Mouse (Mus musculus): ENCODE results near the gene Hnrnpr.
A peak's percentile ranks its signal among the peaks of the same experiment; 100 is the strongest.

Gene Hnrnpr

GRCm38 (mm10) chr4:136309780-136310179 lies 962 bp upstream of the Hnrnpr start:
- DNase-seq (ENCODE audit: low spot score) = peak; percentile 49

- DNase-seq (ENCODE audit: low spot score) = peak; percentile 66
These were observed 579 bp downstream of the Hnrnpr start for GRCm38 (mm10) chr4:136311042-136311999.

- no peak for DNase-seq (ENCODE audit: low spot score)
These were observed 1.9 kb downstream of the Hnrnpr start for GRCm38 (mm10) chr4:136312616-136313015.

DNA sequence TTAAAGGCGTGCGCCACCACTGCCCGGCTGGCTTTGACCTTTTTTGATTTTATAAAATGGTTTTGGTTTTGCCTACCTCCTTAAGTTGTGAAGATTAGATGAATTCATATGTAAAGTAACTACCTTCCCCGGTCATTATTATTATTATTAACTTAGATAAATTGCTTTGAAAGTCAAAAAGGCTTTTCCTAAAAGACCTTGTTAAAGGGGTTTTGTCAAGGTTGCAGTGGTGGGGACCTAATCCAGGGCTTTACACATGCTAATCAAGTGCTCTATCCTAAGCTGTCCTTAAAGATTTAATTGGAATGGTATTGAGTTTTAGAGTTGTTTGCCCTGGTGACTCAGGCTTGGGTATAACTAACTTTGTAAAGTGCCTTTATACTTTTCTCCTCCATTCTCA lies 6.9 kb downstream of the Hnrnpr start:
- DNase-seq (ENCODE audit: low spot score) = no peak

GRCm38 (mm10) chr4:136320016-136320415 lies 9.3 kb downstream of the Hnrnpr start:
- no peak for DNase-seq (ENCODE audit: low spot score)

- DNase-seq (ENCODE audit: low spot score) = no peak
These were observed 13.5 kb downstream of the Hnrnpr start for GRCm38 (mm10) chr4:136324226-136324625.

DNA sequence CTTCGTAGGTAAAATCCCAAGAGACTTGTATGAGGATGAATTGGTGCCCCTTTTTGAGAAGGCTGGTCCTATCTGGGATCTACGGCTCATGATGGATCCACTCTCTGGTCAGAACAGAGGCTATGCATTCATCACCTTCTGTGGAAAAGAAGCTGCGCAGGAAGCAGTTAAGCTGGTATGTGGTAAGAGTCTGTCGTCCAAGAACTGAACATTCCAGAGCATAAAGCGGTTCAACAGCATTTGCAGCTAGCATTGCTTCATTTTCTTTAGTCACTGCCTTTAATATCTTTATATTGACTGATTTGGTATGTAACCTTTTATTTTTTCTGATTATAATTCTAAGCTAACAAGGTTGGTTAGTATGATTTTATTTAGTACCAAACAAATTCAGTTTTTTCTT lies 16.5 kb downstream of the Hnrnpr start:
- DNase-seq (ENCODE audit: low spot score) = no peak

- DNase-seq (ENCODE audit: low spot score) = no peak
These were observed 17.4 kb downstream of the Hnrnpr start for GRCm38 (mm10) chr4:136328115-136328514.

- no peak for DNase-seq (ENCODE audit: low spot score)
These were observed 21.0 kb downstream of the Hnrnpr start for GRCm38 (mm10) chr4:136331709-136332108.

DNA sequence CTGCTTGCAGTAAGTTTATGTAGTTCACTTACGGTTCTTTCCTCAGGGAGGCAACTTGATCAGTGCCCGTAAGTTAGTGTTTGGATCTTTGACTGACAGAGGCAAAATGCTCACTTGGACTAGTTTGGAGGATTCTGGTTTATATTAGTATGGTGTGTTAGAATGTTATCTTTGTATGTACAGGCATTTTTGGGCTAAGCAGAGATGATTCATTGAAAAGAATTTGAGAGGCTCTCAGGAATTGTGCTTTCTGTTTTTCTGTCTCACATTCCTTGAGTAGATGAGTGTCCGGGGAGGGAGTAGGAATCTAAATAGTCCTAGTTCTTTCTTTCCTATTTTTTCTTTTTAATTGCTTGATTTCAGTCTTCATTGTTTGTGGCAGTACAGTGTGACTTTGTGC lies 22.4 kb downstream of the Hnrnpr start:
- no peak for DNase-seq (ENCODE audit: low spot score)

DNA sequence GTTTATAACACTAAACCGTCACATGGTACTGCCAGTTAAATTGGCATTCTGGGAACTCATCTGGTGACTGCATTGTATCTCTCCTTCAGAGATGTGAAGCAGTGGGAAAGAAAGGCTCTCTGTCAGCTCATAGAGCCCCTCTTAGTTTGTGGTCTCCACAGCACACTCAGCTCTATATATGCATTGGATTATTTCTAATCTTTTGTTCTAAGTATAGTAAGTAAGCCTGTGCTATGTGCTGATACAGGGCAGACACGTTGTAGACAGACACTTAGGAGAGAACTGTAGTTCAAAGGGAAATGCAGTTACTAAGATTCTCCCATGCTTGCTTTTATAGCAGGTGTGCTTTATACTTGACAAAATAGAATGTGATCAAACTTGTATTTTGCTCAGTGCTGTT lies 24.3 kb downstream of the Hnrnpr start:
- no peak for DNase-seq (ENCODE audit: low spot score)

DNA sequence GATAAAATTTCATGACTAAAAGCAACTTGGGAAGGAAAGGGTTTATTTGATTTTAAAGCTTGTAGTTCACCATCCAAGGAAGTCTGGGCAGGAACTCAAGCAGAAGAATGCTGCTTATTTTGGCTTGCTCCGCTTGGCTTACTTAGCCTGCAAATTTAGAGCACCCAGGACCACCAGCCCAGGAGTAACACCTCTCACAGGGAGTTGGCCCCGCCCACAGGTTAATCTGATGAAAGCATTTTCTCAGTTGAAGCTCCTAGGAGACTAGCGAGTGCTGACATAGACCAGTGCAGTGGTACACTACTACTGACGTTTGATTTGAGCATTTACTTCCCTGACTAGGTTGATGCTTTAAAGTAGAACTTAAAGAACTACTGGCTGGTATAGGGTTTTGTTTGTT lies 26.4 kb downstream of the Hnrnpr start:
- no peak for DNase-seq (ENCODE audit: low spot score)

DNA sequence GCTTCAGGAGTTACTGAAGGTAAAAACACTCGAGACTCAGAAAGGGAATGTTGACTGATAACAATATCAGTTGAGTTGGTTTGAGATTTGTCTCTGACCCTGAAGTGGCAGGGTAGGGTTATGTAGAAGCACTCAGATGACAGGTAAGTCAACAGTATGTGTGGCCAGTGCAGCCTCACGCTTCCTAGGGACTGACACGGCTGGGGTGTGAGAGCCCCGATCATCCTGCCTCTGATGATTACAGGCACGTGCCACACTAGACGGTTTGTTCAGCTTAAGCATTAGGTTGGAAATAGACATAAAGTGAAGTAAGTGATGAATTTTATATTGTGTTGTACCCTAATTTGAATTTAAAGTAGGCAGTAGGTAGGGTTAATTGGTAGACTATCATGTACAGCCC lies 38.9 kb downstream of the Hnrnpr start:
- DNase-seq (ENCODE audit: low spot score) = no peak

GRCm38 (mm10) chr4:136357026-136357425 lies 46.3 kb downstream of the Hnrnpr start:
- no peak for DNase-seq (ENCODE audit: low spot score)

- no peak for DNase-seq (ENCODE audit: low spot score)
These were observed 46.7 kb downstream of the Hnrnpr start for GRCm38 (mm10) chr4:136357429-136357828.

- no peak for DNase-seq (ENCODE audit: low spot score)
These were observed 57.1 kb downstream of the Hnrnpr start for GRCm38 (mm10) chr4:136367856-136368255.

- no peak for DNase-seq (ENCODE audit: low spot score)
These were observed 59.0 kb downstream of the Hnrnpr start for GRCm38 (mm10) chr4:136369727-136370126.

- no peak for DNase-seq (ENCODE audit: low spot score)
These were observed 62.9 kb downstream of the Hnrnpr start for GRCm38 (mm10) chr4:136373494-136374181.

GRCm38 (mm10) chr4:136377001-136377400 lies 66.3 kb downstream of the Hnrnpr start:
- DNase-seq (ENCODE audit: low spot score) = no peak

DNA sequence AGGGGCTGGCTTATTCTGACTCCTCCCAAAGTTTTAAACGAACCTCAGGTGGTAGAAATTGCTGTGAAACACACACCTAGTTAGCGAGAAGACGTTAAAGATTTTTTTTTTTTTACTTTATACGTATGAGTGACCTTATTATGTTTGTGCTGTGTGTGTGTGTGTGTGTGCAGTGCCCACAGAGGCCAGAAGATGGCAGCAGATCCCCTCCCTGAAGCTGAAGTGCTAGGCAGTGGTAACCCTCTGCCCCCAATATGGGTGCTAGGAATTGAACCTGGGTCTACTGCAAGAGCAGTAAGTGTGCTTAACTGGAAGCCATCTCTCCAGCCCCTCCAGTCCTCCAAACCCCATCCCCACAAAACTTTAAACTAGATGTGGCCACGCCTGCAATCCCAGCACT lies 72.3 kb downstream of the Hnrnpr start:
- DNase-seq (ENCODE audit: low spot score) = no peak

DNA sequence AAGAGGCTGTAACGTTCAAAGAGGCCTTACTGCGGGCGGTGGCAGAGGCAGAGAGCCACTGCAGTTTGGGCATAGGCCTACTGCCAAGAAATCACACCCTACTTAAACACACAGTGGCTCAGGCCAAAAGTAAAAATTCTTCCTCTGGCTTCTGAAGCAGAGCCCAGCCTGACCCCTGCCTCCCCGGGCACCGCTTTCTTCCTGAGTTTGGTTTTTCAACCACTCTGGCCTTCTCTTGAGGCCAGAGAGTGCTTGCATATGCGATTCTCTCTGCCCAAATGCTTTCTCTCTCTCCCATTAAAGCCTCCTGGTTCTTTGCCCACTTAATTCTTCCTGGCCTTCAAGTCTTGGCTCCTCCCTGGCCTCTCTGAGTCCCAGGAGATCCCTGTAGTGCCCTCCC lies 73.1 kb downstream of the Hnrnpr start:
- no peak for DNase-seq (ENCODE audit: low spot score)

- peak; percentile 16 for DNase-seq (ENCODE audit: low spot score)
These were observed 76.5 kb downstream of the Hnrnpr start for GRCm38 (mm10) chr4:136387261-136387660.

DNA sequence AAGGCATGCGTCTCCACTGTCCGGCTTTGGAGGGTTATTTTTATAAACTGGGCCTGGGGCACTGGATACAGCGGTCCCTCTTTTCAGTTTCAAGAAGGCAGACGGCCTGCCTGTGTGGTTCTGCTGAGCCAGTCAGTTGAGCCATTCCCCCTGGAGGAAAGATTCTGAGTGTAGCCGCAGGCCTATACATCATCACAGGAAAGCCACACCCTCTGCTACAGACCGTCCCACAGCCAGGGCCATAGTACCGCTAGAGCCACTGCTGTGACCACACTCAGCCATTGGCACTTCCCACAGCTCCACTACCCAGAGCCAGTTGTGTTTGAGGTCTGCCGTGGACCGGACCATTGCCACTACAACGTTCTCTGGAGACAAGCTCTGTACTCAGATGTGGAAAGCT lies 91.1 kb downstream of the Hnrnpr start:
- no peak for DNase-seq (ENCODE audit: low spot score)
